Mouse (Mus musculus) limb, embryonic 10.5 days (tissue): Measurements from ENCODE around the gene Olfml2a. TPM values are rescaled to one million over a fixed set of nuclear protein-coding genes. Genes with fewer than 3 reads are reported as not detected.

Experiments used
- DNase-seq: peaks from one replicate; pipeline ENCODE4 v3.0.0-alpha.2; 2017; ENCODE audit warnings: low spot score
- H3K27ac ChIP-seq: fragments of 300-500 bp; sonication (generic); 2 replicates; pipeline ENCODE4 v1.5.1; 2016; ENCODE audit warnings: mild to moderate bottlenecking
- H3K27me3 ChIP-seq: fragments of 300-500 bp; sonication (generic); 2 replicates; pipeline ENCODE4 v1.6.1; 2016; ENCODE audit warnings: low read depth, mild to moderate bottlenecking; ENCODE audit not compliant: poor library complexity, severe bottlenecking
- H3K36me3 ChIP-seq: fragments of 300-500 bp; sonication (generic); 2 replicates; pipeline ENCODE4 v1.6.1; 2016; ENCODE audit warnings: mild to moderate bottlenecking, moderate library complexity
- H3K4me1 ChIP-seq: fragments of 300-500 bp; sonication (generic); 2 replicates; pipeline ENCODE4 v1.6.1; 2016
- H3K4me3 ChIP-seq: fragments of 300-500 bp; sonication (generic); 2 replicates; pipeline ENCODE4 v1.5.1; 2016; ENCODE audit warnings: mild to moderate bottlenecking, moderate library complexity
- H3K9me3 ChIP-seq: fragments of 300-500 bp; sonication (generic); replicated peaks from 2 replicates; pipeline ENCODE4 v1.6.1; 2016; ENCODE audit warnings: mild to moderate bottlenecking
- WGBS: fragments of 180-500 bp; shearing (Covaris S2); methylation state at CpG from one replicate; pipeline ENCODE4 v1.1.7; 2016; 5-methylcytosine and 5-hydroxymethylcytosine counted together
- polyA plus RNA-seq: library from polyadenylated mRNA; unstranded; fragments of >200 nt; fragmentation: Nextera tagmentation; extraction: Ambion mirVana; gene quantifications from 2 replicates; pipeline ENCODE4 v1.2.1, GENCODE M21; 2016

The Olfml2a gene
- polyA plus RNA-seq, 1 experiment from 2014 or later: 2.7 TPM

GRCm38 (mm10) chr2:38999381-38999780, 67.6 kb downstream of the Olfml2a start:
- H3K9me3 ChIP-seq: no peaks in the 10 kb centered on the region
- no peak overlapping the region for H3K27ac ChIP-seq
- peaks cover 52% of the 10 kb centered on the region for H3K36me3 ChIP-seq
- WGBS: 58% methylated on average over 4 of the region's 4 CpGs
- DNase-seq: no peak
- no peak overlapping the region for H3K4me3 ChIP-seq
- no peaks in the 10 kb centered on the region for H3K27me3 ChIP-seq
- H3K4me1 ChIP-seq: peaks cover 26% of the 10 kb centered on the region

DNA sequence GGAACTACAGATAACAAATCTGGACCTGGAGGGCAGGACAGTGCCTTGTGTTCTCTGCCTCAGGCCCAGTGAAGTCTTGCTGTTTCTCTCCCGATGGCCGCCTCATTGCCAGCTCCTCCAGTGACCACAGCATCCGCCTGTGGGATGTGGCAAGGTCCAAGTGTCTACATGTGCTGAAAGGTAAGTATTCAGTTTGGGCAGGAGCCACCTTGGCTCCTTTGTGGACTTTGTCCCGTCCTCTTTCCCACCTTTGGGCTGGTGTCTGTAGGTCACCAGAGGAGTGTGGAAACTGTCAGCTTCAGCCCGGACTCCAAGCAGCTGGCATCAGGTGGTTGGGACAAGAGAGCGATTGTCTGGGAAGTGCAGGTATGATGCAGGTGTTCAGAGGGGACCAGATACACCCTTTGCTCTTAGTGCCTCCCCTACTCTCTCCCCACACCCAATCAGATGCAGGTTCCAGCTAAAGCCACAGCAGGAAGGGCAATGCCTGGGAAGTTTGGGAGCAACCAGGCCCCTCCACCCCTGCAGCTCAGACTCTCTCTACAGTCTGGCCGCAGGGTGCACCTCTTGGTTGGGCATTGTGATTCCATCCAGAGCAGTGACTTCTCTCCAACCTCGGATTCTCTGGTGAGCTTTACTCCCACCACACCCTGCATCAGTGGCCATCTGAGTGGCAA, 68.3 kb downstream of the Olfml2a start:
- Histone ChIP-seq H3K4me3 (no peak overlapping the region), H3K36me3 (peaks cover 52% of the 10 kb centered on the region), H3K27me3 (no peaks in the 10 kb centered on the region), H3K9me3 (no peaks in the 10 kb centered on the region), H3K27ac (no peak overlapping the region), H3K4me1 (peaks cover 26% of the 10 kb centered on the region)
- WGBS: 72% methylated on average over 8 of the region's 8 CpGs
- no peak for DNase-seq

DNA sequence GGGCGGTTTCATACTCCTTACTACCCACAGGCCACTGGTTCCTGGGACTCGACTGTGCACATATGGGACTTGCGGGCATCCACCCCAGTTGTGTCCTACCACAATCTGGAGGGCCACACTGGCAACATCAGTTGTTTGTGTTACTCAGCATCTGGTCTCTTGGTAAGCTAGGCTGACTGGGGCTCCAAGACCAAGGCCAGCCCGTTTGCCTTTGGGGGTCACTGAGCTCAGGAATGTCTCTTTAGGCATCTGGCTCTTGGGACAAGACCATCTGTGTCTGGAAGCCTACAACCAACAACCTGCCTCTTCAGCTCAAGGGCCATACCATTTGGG, 68.8 kb downstream of the Olfml2a start:
- DNase-seq: no peak
- H3K27ac ChIP-seq: no peak overlapping the region
- H3K27me3 ChIP-seq: no peaks in the 10 kb centered on the region
- H3K9me3 ChIP-seq: no peaks in the 10 kb centered on the region
- no peak overlapping the region for H3K4me3 ChIP-seq
- H3K36me3 ChIP-seq: peaks cover 52% of the 10 kb centered on the region
- WGBS: 87% methylated on average over 4 of the region's 4 CpGs
- H3K4me1 ChIP-seq: peaks cover 27% of the 10 kb centered on the region

DNA sequence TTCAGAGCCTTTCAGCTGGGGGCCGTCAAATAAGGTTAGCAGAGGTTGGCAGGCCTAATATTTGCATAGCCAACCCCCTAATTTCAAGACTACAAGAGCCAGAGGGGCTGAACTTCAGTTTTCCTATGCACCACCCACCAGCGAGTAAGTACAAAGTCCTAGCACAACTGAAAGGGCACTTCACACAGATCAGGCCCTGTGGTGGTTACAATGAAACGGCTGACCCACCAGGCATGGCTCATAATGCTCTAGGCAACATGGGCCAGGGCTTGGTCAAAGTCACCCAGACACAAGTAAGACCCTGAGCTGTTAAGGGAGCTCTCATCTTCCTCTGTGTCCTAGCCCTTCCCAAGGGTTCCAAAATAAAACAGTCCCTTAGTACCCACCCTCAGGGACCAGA, 70.1 kb downstream of the Olfml2a start:
- H3K9me3 ChIP-seq: no peaks in the 10 kb centered on the region
- 82% methylated on average over 3 of the region's 3 CpGs for WGBS
- H3K27ac ChIP-seq: no peak overlapping the region
- H3K36me3 ChIP-seq: peaks cover 52% of the 10 kb centered on the region
- peaks cover 36% of the 10 kb centered on the region for H3K4me1 ChIP-seq
- no peaks in the 10 kb centered on the region for H3K27me3 ChIP-seq
- no peak overlapping the region for H3K4me3 ChIP-seq
- DNase-seq: no peak

- WGBS: 64% methylated on average over 8 of the region's 8 CpGs
- Histone ChIP-seq H3K27me3 (no peaks in the 10 kb centered on the region), H3K9me3 (no peaks in the 10 kb centered on the region), H3K27ac (no peak overlapping the region), H3K36me3 (peaks cover 52% of the 10 kb centered on the region), H3K4me3 (peak overlapping the region; percentile 76), H3K4me1 (peaks cover 34% of the 10 kb centered on the region)
- DNase-seq: no peak
Observed at GRCm38 (mm10) chr2:39003106-39003505, 71.3 kb downstream of the Olfml2a start.

DNA sequence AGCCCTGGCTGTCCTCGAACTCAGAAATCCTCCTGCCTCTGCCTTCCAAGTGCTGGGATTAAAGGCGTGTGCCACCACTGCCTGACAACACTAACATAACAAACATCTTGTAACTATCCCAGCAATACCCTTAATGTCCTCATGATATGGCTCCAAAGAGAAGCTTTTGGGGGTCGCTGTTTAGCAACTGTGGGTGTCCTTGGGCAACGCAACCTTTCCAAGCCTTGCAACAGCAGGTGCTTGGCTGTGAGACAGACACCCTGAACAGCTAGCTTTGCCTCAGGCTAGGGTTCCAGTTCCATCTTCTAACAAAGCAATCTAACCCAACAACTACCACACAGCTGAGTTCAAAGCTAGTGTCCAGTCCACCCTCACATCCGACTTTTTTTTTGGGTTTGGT, 71.7 kb downstream of the Olfml2a start:
- H3K36me3 ChIP-seq: peaks cover 52% of the 10 kb centered on the region
- H3K4me3 ChIP-seq: peak overlapping the region; percentile 76
- WGBS: 79% methylated on average over 5 of the region's 5 CpGs
- H3K27me3 ChIP-seq: no peaks in the 10 kb centered on the region
- peaks cover 32% of the 10 kb centered on the region for H3K4me1 ChIP-seq
- H3K9me3 ChIP-seq: no peaks in the 10 kb centered on the region
- no peak for DNase-seq
- H3K27ac ChIP-seq: peak overlapping the region; percentile 93

DNA sequence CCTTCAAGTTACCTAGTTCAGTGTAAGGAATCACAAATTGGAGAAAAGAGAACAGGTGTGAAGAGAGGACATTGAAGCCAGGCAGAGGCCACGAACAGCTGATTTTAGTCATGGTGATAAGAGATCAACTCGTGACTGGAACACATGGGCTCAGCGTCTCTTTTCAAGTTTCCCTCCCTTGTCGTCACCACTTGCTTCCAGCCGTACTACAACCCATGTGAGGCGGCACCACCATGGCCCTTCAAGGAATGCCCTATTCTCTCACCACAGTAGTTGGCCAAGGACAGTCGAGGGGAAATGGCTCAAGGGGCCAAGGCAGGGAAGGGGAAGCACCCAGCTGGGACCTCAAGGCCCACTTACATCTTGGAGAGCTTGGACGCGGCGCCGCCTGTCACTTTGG, 72.6 kb downstream of the Olfml2a start:
- H3K27me3 ChIP-seq: no peaks in the 10 kb centered on the region
- no peaks in the 10 kb centered on the region for H3K9me3 ChIP-seq
- 1% methylated on average over 11 of the region's 11 CpGs for WGBS
- peaks cover 40% of the 10 kb centered on the region for H3K4me1 ChIP-seq
- DNase-seq: peak; percentile 52
- peak overlapping the region; percentile 93 for H3K27ac ChIP-seq
- H3K36me3 ChIP-seq: peaks cover 49% of the 10 kb centered on the region
- peak overlapping the region; percentile 76 for H3K4me3 ChIP-seq

- DNase-seq: peak; percentile 92
- WGBS: 0% methylated on average over 58 of the region's 58 CpGs
- H3K27me3 ChIP-seq: no peaks in the 10 kb centered on the region
- peak within 1 kb of the TSS; percentile 93 for H3K27ac ChIP-seq
- no peaks in the 10 kb centered on the region for H3K9me3 ChIP-seq
- H3K4me3 ChIP-seq: peak within 1 kb of the TSS; percentile 76
- H3K4me1 ChIP-seq: peaks cover 45% of the 10 kb centered on the region
- H3K36me3 ChIP-seq: peaks cover 43% of the 10 kb centered on the region
Observed at GRCm38 (mm10) chr2:39004880-39005435, 73.2 kb downstream of the Olfml2a start, which contains the start of gene Arpc5l. Gene Arpc5l (plus strand): TSS chr2:39005348.

DNA sequence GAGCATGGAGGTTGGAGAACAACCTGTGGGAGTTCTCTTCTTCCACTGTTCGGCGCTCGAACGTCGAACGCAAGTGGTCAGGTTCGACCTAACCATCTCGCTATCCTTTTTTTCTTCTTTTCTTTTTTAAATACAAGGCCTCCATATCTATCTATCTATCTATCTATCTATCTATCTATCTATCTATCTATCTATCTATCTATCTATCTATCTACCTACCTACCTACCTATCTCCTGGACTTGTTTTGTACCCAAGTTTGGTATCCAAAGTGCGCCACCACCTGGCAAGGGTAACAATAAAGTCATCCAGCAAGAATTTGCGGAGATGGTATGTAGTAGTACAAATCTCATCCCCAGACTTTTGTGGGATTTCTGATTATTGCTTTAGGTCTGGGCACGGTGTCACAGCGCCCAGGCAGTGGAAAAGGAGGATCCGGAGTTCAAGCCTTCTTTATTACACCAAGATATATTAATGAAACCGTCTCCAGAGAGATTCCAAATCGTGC, 73.8 kb downstream of the Olfml2a start, which contains the start of gene Rpl35:
TSS of gene Rpl35 (minus strand) at position 51 of the 506 bp plus-strand sequence.
- DNase-seq: no peak

DNA sequence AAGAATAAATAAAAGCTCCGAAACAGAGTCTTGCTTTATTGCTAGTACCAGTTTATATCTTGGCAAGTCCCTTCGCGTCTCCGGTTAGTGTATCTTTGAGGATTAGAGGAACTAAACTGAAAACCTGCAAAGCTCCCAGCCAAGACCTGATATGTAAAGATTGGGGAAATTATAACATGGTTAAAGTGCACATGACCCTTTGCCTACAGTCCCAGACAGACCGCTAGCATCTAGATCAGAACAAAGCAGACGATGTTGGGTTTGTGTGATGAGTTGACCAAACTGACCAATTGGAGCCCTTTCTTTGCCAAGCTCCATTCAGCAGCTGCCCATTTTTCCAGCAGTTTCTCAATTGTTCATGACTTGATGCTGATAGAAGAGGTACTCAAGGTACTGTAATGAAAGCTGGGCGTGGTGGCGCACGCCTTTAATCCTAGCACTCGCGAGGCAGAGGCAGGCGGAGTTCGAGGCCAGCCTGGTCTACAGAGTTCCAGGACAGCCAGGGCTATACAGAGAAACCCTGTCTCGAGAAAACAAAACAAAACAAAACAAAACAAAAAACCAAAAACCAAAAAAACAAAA, 74.5 kb downstream of the Olfml2a start:
- Histone ChIP-seq H3K27ac (no peak overlapping the region), H3K36me3 (peaks cover 37% of the 10 kb centered on the region), H3K4me1 (peaks cover 45% of the 10 kb centered on the region), H3K9me3 (no peaks in the 10 kb centered on the region), H3K27me3 (no peaks in the 10 kb centered on the region), H3K4me3 (peak overlapping the region; percentile 76)
- 89% methylated on average over 14 of the region's 14 CpGs for WGBS
- no peak for DNase-seq

More for the DNA sequence above, 73.8 kb downstream of the Olfml2a start, which contains the start of gene Rpl35:
- 12% methylated on average over 15 of the region's 15 CpGs for WGBS
- H3K4me3 ChIP-seq: peak within 1 kb of the TSS; percentile 76
- no peaks in the 10 kb centered on the region for H3K9me3 ChIP-seq
- H3K36me3 ChIP-seq: peaks cover 39% of the 10 kb centered on the region
- peaks cover 45% of the 10 kb centered on the region for H3K4me1 ChIP-seq
- peak within 1 kb of the TSS; percentile 93 for H3K27ac ChIP-seq
- H3K27me3 ChIP-seq: no peaks in the 10 kb centered on the region

GRCm38 (mm10) chr2:39007865-39008264, 76.1 kb downstream of the Olfml2a start:
- WGBS: 0% methylated on average over 43 of the region's 44 CpGs

GRCm38 (mm10) chr2:39008350-39008851, 76.6 kb downstream of the Olfml2a start:
- no peaks in the 10 kb centered on the region for H3K9me3 ChIP-seq
- H3K36me3 ChIP-seq: peaks cover 36% of the 10 kb centered on the region
- DNase-seq: no peak
- peak overlapping the region; percentile 98 for H3K4me3 ChIP-seq
- 2% methylated on average over 25 of the region's 25 CpGs for whole genome bisulfite sequencing
- H3K27me3 ChIP-seq: no peaks in the 10 kb centered on the region
- H3K4me1 ChIP-seq: peaks cover 38% of the 10 kb centered on the region
- peak overlapping the region; percentile 90 for H3K27ac ChIP-seq

More at GRCm38 (mm10) chr2:39007865-39008264, 76.1 kb downstream of the Olfml2a start:
- Histone ChIP-seq H3K9me3 (no peaks in the 10 kb centered on the region), H3K4me1 (peaks cover 43% of the 10 kb centered on the region), H3K27me3 (no peaks in the 10 kb centered on the region), H3K4me3 (peak overlapping the region; percentile 98), H3K27ac (peak overlapping the region; percentile 90), H3K36me3 (peaks cover 36% of the 10 kb centered on the region)
- peak; percentile 98 for DNase-seq

- Histone ChIP-seq H3K27me3 (no peaks in the 10 kb centered on the region), H3K36me3 (peaks cover 36% of the 10 kb centered on the region), H3K4me3 (peak overlapping the region; percentile 98), H3K4me1 (peaks cover 32% of the 10 kb centered on the region), H3K9me3 (no peaks in the 10 kb centered on the region), H3K27ac (peak overlapping the region; percentile 90)
- WGBS: 33% methylated on average over 3 of the region's 3 CpGs
- no peak for DNase-seq
Observed at GRCm38 (mm10) chr2:39008954-39009365, 77.2 kb downstream of the Olfml2a start.
